ENCODE assay signal across 20 mouse cellular contexts in genomic region chr19:7303796-7304195, GRCm38 (mm10). TPM values are rescaled to one million over a fixed set of nuclear protein-coding genes. Genes with fewer than 3 reads are reported as not detected.
A peak's percentile ranks its signal among the peaks of the same experiment; 100 is the strongest.
DNase-seq lines count a peak whose midpoint lies in the region; ATAC-seq and TF ChIP-seq lines count a peak whose summit lies in the region.
"Had no signal": no experiment of that assay in that cellular context is flagged by ENCODE, and none has a peak within 500 bp of the region (broad histone marks: within the 10 kb centered on the region; RNA-seq: fewer than 3 reads in every experiment).

No protein-coding gene starts in this region.

- no peak for TF ChIP-seq POLR2A in heart, adult 2 months (IDR thresholded peaks at IDR 0.05; ENCODE audit: insufficient read depth, low read depth, low read length)

- intact Hi-C loops in heart, adult 2 months (cut with DNase I), result no loop called here

- 53% methylated on average over 6 of the region's 6 CpGs for WGBS in heart, adult 2 months
- 47% methylated on average over 6 of the region's 6 CpGs for WGBS in stomach, postnatal 0 days

- H3K36me3 ChIP-seq in heart, adult 2 months (ENCODE audit: control insufficient read depth, insufficient read depth, low read length), result peaks cover 6% of the 10 kb centered on the region; the same call in 1 of the 2 replicates
- H3K36me3 ChIP-seq in stomach, postnatal 0 days (ENCODE audit: control insufficient read depth, insufficient read depth, low read length), result no peaks in the 10 kb centered on the region; the same call in 1 of the 2 replicates
- H3K36me3 ChIP-seq: embryonic facial prominence, embryonic 15.5 days; lung, embryonic 15.5 days had no signal

- no peak for DNase-seq in heart, adult 2 months
- no peak for DNase-seq in heart, adult 8-10 months (ENCODE audit: low spot score)
- no peak for DNase-seq in layer of hippocampus, adult 2 months (ENCODE audit: low spot score in 2 of 2)
- DNase-seq in layer of hippocampus, adult 9-11 months, result no peak
- DNase-seq in right cerebral cortex, postnatal 25 days, result peak; percentile 3
- DNase-seq in right cerebral cortex, adult 2 months (ENCODE audit: low spot score in 2 of 2), result no peak
- no peak for DNase-seq in stomach, postnatal 0 days (ENCODE audit: low spot score)
- no peak for DNase-seq in layer of hippocampus, adult 9-10 months (ENCODE audit: low spot score)
- DNase-seq: adrenal gland, postnatal 36 days; embryo, embryonic 11 days; heart, postnatal 10 days; kidney, postnatal 10 days; midbrain, embryonic 14.5 days; right cerebral cortex, postnatal 4 days had no signal

- H3K4me2 ChIP-seq in stomach, postnatal 0 days (replicated peaks; ENCODE audit: low read depth), result no peak overlapping the region
- H3K4me2 ChIP-seq: embryonic facial prominence, embryonic 15.5 days; lung, embryonic 15.5 days had no signal

- no peak for TF ChIP-seq EP300 in heart, adult 2 months (IDR thresholded peaks at IDR 0.05; ENCODE audit: insufficient read depth, low read depth, low read length)
- TF ChIP-seq EP300 in stomach, postnatal 0 days (optimal IDR thresholded peaks at IDR 0.05), result no peak

- H3K79me2 ChIP-seq in heart, adult 2 months (replicated peaks; ENCODE audit: control insufficient read depth, insufficient read depth, low read length), result 0 out of 2 replicates have a peak, but pooled peaks cover 2% of the 10 kb centered on the region

- ATAC-seq in stomach, postnatal 0 days (ENCODE audit: low FRiP score, low TSS enrichment), result no peak
- ATAC-seq: CD4-positive, CD25-positive, alpha-beta regulatory T cell, adult 4 months; inflammation-experienced regulatory T-cells, adult 6 months had no signal

- H3K9ac ChIP-seq in heart, adult 2 months (ENCODE audit: low read depth, low read length), result no peak overlapping the region
- no peak overlapping the region for H3K9ac ChIP-seq in stomach, postnatal 0 days (ENCODE audit: low read length)
- H3K9ac ChIP-seq: embryonic facial prominence, embryonic 15.5 days; lung, embryonic 15.5 days had no signal

- H3K9me3 ChIP-seq in stomach, postnatal 0 days (ENCODE audit: control insufficient read depth, low read length), result no peaks in the 10 kb centered on the region
- H3K9me3 ChIP-seq: embryonic facial prominence, embryonic 15.5 days; forebrain, embryonic 10.5 days; G1E; lung, embryonic 15.5 days had no signal

- no peak overlapping the region for H3K27ac ChIP-seq in heart, adult 2 months
- H3K27ac ChIP-seq in layer of hippocampus, adult 2 months, result peak overlapping the region; percentile 76
- peak overlapping the region; percentile 74 for H3K27ac ChIP-seq in stomach, postnatal 0 days (replicated peaks)
- H3K27ac ChIP-seq: forebrain, embryonic 10.5 days; lung, embryonic 15.5 days had no signal

- TF ChIP-seq CTCF in heart, adult 2 months (IDR thresholded peaks at IDR 0.05), result peak; percentile 17; the same call in 1 of the 2 replicates
- peak; percentile 39 for TF ChIP-seq CTCF in layer of hippocampus, adult 2 months (conservative IDR thresholded peaks at IDR 0.05)
- peak; percentile 42 for TF ChIP-seq CTCF in stomach, postnatal 0 days (IDR thresholded peaks at IDR 0.05; ENCODE audit: low read depth)

- no peaks in the 10 kb centered on the region for H3K27me3 ChIP-seq in heart, adult 2 months (ENCODE audit: control insufficient read depth, insufficient read depth, low read length)
- H3K27me3 ChIP-seq in stomach, postnatal 0 days (ENCODE audit: control insufficient read depth, insufficient read depth, low read length), result no peaks in the 10 kb centered on the region
- H3K27me3 ChIP-seq: embryonic facial prominence, embryonic 15.5 days; lung, embryonic 15.5 days had no signal

- H3K4me3 ChIP-seq in heart, adult 2 months, result no peak overlapping the region
- H3K4me3 ChIP-seq in layer of hippocampus, adult 2 months, result no peak overlapping the region
- H3K4me3 ChIP-seq in stomach, postnatal 0 days (ENCODE audit: low read depth, low read length), result no peak overlapping the region
- H3K4me3 ChIP-seq: embryonic facial prominence, embryonic 15.5 days; forebrain, embryonic 10.5 days; lung, embryonic 15.5 days had no signal

- H3K4me1 ChIP-seq in heart, adult 2 months (ENCODE audit: control insufficient read depth, insufficient read depth, low read length), result peaks cover 33% of the 10 kb centered on the region
- H3K4me1 ChIP-seq in stomach, postnatal 0 days (replicated peaks; ENCODE audit: control insufficient read depth, insufficient read depth), result peaks cover 18% of the 10 kb centered on the region

RNA-seq across cellular contexts. Expression of gene Rcor2, which starts 36.7 kb away (rescaled TPM):
- total RNA-seq in heart, adult 2 months (2021), result 1 to 10 TPM; 5.7 to 7.6 TPM
- polyA plus RNA-seq in heart, adult 2 months (2012; rRNA removed), result 11.6 and 12.7 TPM in 2 replicates
- total RNA-seq in heart, adult 8-10 months (2022), result 10 to 100 TPM in 1 of 4 experiments, 1 to 10 TPM in 3; 5.5 to 12.7 (median 7.3) TPM
- 10 to 100 TPM; 17.0 to 18.2 TPM for total RNA-seq in layer of hippocampus, adult 2 months (2021)
- polyA plus RNA-seq in stomach, postnatal 0 days (2015; fragmentation: Nextera tagmentation; extraction: Ambion mirVana), result 2.2 and 2.4 TPM in 2 replicates
- polyA plus RNA-seq: inflammation-experienced regulatory T-cells, adult 6 months had no signal

RNA-seq across cellular contexts. Expression of gene Mark2, which starts 37.9 kb away (rescaled TPM):
- total RNA-seq in heart, adult 2 months (2021), result 10 to 100 TPM; 46.2 to 53.8 TPM
- polyA plus RNA-seq in heart, adult 2 months (2012; rRNA removed), result 53.1 and 56.7 TPM in 2 replicates
- total RNA-seq in heart, adult 8-10 months (2022), result 10 to 100 TPM; 44.5 to 54.2 (median 47.1) TPM
- 100 to 1,000 TPM; 119 to 127 TPM for total RNA-seq in layer of hippocampus, adult 2 months (2021)
- polyA plus RNA-seq in stomach, postnatal 0 days (2015; fragmentation: Nextera tagmentation; extraction: Ambion mirVana), result 44.7 and 56.0 TPM in 2 replicates
